Mouse (Mus musculus) embryo, embryonic 10.5 days (tissue): ENCODE measurements around the gene Nectin1.
A peak's percentile ranks its signal among the peaks of the same experiment; 100 is the strongest.

Source experiments
- DNase-seq: peaks from one replicate; pipeline ENCODE4 v3.0.0-alpha.2; 2015; ENCODE audit warnings: low spot score

Nectin1 gene

GRCm38 (mm10) chr9:43741277-43741676, 2.5 kb upstream of the Nectin1 start:
- no peak for DNase-seq

- no peak for DNase-seq
Measured at GRCm38 (mm10) chr9:43742066-43742465, 1.7 kb upstream of the Nectin1 start.

- DNase-seq: peak; percentile 68
Measured at GRCm38 (mm10) chr9:43742902-43743646, 710 bp upstream of the Nectin1 start.

GRCm38 (mm10) chr9:43744138-43744981, 576 bp downstream of the Nectin1 start:
- no peak for DNase-seq

- DNase-seq: peak; percentile 84
Measured at GRCm38 (mm10) chr9:43745051-43745792, 1.4 kb downstream of the Nectin1 start.

- peak; percentile 65 for DNase-seq
Measured at GRCm38 (mm10) chr9:43745951-43746703, 2.3 kb downstream of the Nectin1 start.

GRCm38 (mm10) chr9:43747710-43748109, 3.9 kb downstream of the Nectin1 start:
- peak; percentile 45 for DNase-seq

GRCm38 (mm10) chr9:43748519-43748918, 4.7 kb downstream of the Nectin1 start:
- no peak for DNase-seq

- DNase-seq: no peak
Measured at GRCm38 (mm10) chr9:43750053-43750452, 6.3 kb downstream of the Nectin1 start.

- DNase-seq: no peak
Measured at GRCm38 (mm10) chr9:43751111-43751510, 7.3 kb downstream of the Nectin1 start.

- DNase-seq: no peak
Measured at GRCm38 (mm10) chr9:43753481-43753880, 9.7 kb downstream of the Nectin1 start.

- DNase-seq: no peak
Measured at GRCm38 (mm10) chr9:43754083-43754482, 10.3 kb downstream of the Nectin1 start.

- DNase-seq: no peak
Measured at GRCm38 (mm10) chr9:43754768-43755197, 11.0 kb downstream of the Nectin1 start.

GRCm38 (mm10) chr9:43755464-43755863, 11.7 kb downstream of the Nectin1 start:
- no peak for DNase-seq

- no peak for DNase-seq
Measured at GRCm38 (mm10) chr9:43755928-43756327, 12.1 kb downstream of the Nectin1 start.

GRCm38 (mm10) chr9:43757225-43757624, 13.4 kb downstream of the Nectin1 start:
- no peak for DNase-seq

GRCm38 (mm10) chr9:43757972-43758965, 14.5 kb downstream of the Nectin1 start:
- DNase-seq: no peak

GRCm38 (mm10) chr9:43760078-43760477, 16.3 kb downstream of the Nectin1 start:
- DNase-seq: no peak

- peak; percentile 79 for DNase-seq
Measured at GRCm38 (mm10) chr9:43761181-43761820, 17.5 kb downstream of the Nectin1 start.

- DNase-seq: no peak
Measured at GRCm38 (mm10) chr9:43761941-43762340, 18.2 kb downstream of the Nectin1 start.
